Mouse (Mus musculus): ENCODE measurements around the gene Sec14l1. TPM values are rescaled to one million over a fixed set of nuclear protein-coding genes. Genes with fewer than 3 reads are reported as not detected.

Sec14l1 gene
- polyA plus RNA-seq, 1 experiment = 30.1 TPM

- 63% methylated on average over 5 of the region's 5 CpGs for WGBS
- no peaks in the 10 kb centered on the region for H3K36me3 ChIP-seq (ENCODE audit: control insufficient read depth, insufficient read depth, low read length)
- no peak for DNase-seq (ENCODE audit: low read depth in 1 of 2, low spot score in 2 of 2)
- no peak for TF ChIP-seq CTCF (IDR thresholded peaks at IDR 0.05; ENCODE audit: extremely low read depth, insufficient read depth, insufficient read length, insufficient replicate concordance)
- no peak for TF ChIP-seq POLR2A (IDR thresholded peaks at IDR 0.05; ENCODE audit: low read depth, low read length)
- H3K27ac ChIP-seq (ENCODE audit: insufficient read depth, low read length) = no peak overlapping the region
- H3K4me3 ChIP-seq (ENCODE audit: extremely low read depth, insufficient read depth, insufficient read length) = no peak overlapping the region
- H3K4me1 ChIP-seq (ENCODE audit: control insufficient read depth, insufficient read depth, insufficient read length) = peaks cover 4% of the 10 kb centered on the region; the same call in 1 of the 2 replicates
- no peaks in the 10 kb centered on the region for H3K27me3 ChIP-seq (ENCODE audit: control insufficient read depth, insufficient read depth, low read length)
Measured at GRCm38 (mm10) chr11:117093900-117094552, 20.9 kb upstream of the Sec14l1 start.

GRCm38 (mm10) chr11:117094646-117095045 lies 20.3 kb upstream of the Sec14l1 start:
- Histone ChIP-seq H3K4me1 (ENCODE audit: control insufficient read depth, insufficient read depth, insufficient read length) (peaks cover 4% of the 10 kb centered on the region; the same call in 1 of the 2 replicates), H3K4me3 (ENCODE audit: extremely low read depth, insufficient read depth, insufficient read length) (no peak overlapping the region), H3K27ac (ENCODE audit: insufficient read depth, low read length) (no peak overlapping the region), H3K27me3 (ENCODE audit: control insufficient read depth, insufficient read depth, low read length) (no peaks in the 10 kb centered on the region), H3K36me3 (ENCODE audit: control insufficient read depth, insufficient read depth, low read length) (no peaks in the 10 kb centered on the region)
- TF ChIP-seq CTCF (IDR thresholded peaks at IDR 0.05; ENCODE audit: extremely low read depth, insufficient read depth, insufficient read length, insufficient replicate concordance) (no peak), POLR2A (IDR thresholded peaks at IDR 0.05; ENCODE audit: low read depth, low read length) (no peak)
- 93% methylated on average over 9 of the region's 9 CpGs for WGBS
- no peak for DNase-seq (ENCODE audit: low read depth in 1 of 2, low spot score in 2 of 2)

DNA sequence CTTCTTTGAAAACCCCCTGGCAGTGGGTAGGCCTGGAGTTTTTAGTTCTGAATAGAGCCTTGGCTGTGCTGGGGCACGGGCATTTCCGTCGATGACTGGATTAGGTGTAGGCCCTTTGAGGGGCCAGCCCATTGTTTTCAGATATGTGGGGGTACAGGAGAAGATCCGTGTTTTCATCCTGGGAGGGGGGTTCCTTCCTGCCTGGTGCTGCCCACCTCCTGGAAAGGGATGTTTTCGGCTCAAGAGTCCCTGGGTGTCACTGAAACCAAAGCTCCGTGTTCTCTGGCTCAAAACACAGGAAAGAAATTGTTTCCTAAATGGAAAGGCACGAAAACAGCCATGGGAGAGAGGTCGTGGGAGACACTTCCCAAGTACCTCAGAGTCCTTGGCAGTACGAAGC lies 17.9 kb upstream of the Sec14l1 start:
- Histone ChIP-seq H3K4me3 (ENCODE audit: extremely low read depth, insufficient read depth, insufficient read length) (no peak overlapping the region), H3K27me3 (ENCODE audit: control insufficient read depth, insufficient read depth, low read length) (no peaks in the 10 kb centered on the region), H3K36me3 (ENCODE audit: control insufficient read depth, insufficient read depth, low read length) (no peaks in the 10 kb centered on the region), H3K4me1 (ENCODE audit: control insufficient read depth, insufficient read depth, insufficient read length) (peaks cover 4% of the 10 kb centered on the region; the same call in 1 of the 2 replicates), H3K27ac (ENCODE audit: insufficient read depth, low read length) (no peak overlapping the region; the same call in none of the 2 replicates)
- no peak for DNase-seq (ENCODE audit: low read depth in 1 of 2, low spot score in 2 of 2)
- WGBS = 81% methylated on average over 9 of the region's 9 CpGs
- TF ChIP-seq CTCF (IDR thresholded peaks at IDR 0.05; ENCODE audit: extremely low read depth, insufficient read depth, insufficient read length, insufficient replicate concordance) (no peak), POLR2A (IDR thresholded peaks at IDR 0.05; ENCODE audit: low read depth, low read length) (no peak)

- WGBS = 76% methylated on average over 5 of the region's 5 CpGs
- TF ChIP-seq CTCF (IDR thresholded peaks at IDR 0.05; ENCODE audit: extremely low read depth, insufficient read depth, insufficient read length, insufficient replicate concordance) = no peak
- TF ChIP-seq POLR2A (IDR thresholded peaks at IDR 0.05; ENCODE audit: low read depth, low read length) = no peak
- no peak for DNase-seq (ENCODE audit: low read depth in 1 of 2, low spot score in 2 of 2)
- Histone ChIP-seq H3K36me3 (ENCODE audit: control insufficient read depth, insufficient read depth, low read length) (no peaks in the 10 kb centered on the region), H3K4me1 (ENCODE audit: control insufficient read depth, insufficient read depth, insufficient read length) (no peaks in the 10 kb centered on the region; the same call in 1 of the 2 replicates), H3K27ac (ENCODE audit: insufficient read depth, low read length) (no peak overlapping the region), H3K27me3 (ENCODE audit: control insufficient read depth, insufficient read depth, low read length) (no peaks in the 10 kb centered on the region), H3K4me3 (ENCODE audit: extremely low read depth, insufficient read depth, insufficient read length) (no peak overlapping the region)
Measured at GRCm38 (mm10) chr11:117098155-117098554, 16.8 kb upstream of the Sec14l1 start.

DNA sequence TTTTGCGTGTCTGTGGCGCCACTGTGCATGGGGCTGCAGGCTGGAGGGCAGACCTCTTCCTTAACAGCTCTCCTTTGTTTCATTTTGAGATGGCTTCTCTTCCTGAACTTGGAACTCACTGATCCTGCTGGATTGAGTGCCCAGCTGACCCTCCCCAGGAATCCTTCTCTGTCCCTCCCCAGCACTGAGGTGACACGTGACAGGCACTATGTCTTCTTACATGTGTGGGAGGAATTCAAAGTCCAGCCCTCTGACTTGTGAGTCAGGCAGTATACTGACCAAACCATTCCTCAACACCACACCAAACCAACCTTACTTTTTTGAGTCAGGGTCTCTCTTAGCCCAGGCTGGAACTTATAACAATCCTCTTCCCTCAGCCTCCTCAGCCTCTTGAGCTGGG lies 16.2 kb upstream of the Sec14l1 start:
- no peaks in the 10 kb centered on the region; the same call in 1 of the 2 replicates for H3K4me1 ChIP-seq (ENCODE audit: control insufficient read depth, insufficient read depth, insufficient read length)
- DNase-seq (ENCODE audit: low read depth in 1 of 2, low spot score in 2 of 2) = no peak
- no peaks in the 10 kb centered on the region for H3K36me3 ChIP-seq (ENCODE audit: control insufficient read depth, insufficient read depth, low read length)
- TF ChIP-seq POLR2A (IDR thresholded peaks at IDR 0.05; ENCODE audit: low read depth, low read length) (no peak), CTCF (IDR thresholded peaks at IDR 0.05; ENCODE audit: extremely low read depth, insufficient read depth, insufficient read length, insufficient replicate concordance) (no peak)
- WGBS = 69% methylated on average over 3 of the region's 3 CpGs
- no peak overlapping the region for H3K27ac ChIP-seq (ENCODE audit: insufficient read depth, low read length)
- H3K27me3 ChIP-seq (ENCODE audit: control insufficient read depth, insufficient read depth, low read length) = no peaks in the 10 kb centered on the region
- H3K4me3 ChIP-seq (ENCODE audit: extremely low read depth, insufficient read depth, insufficient read length) = no peak overlapping the region

- no peaks in the 10 kb centered on the region for H3K27me3 ChIP-seq (ENCODE audit: control insufficient read depth, insufficient read depth, low read length)
- no peak for DNase-seq (ENCODE audit: low read depth in 1 of 2, low spot score in 2 of 2)
- H3K27ac ChIP-seq (ENCODE audit: insufficient read depth, low read length) = no peak overlapping the region
- H3K4me1 ChIP-seq (ENCODE audit: control insufficient read depth, insufficient read depth, insufficient read length) = no peaks in the 10 kb centered on the region; the same call in 1 of the 2 replicates
- H3K4me3 ChIP-seq (ENCODE audit: extremely low read depth, insufficient read depth, insufficient read length) = no peak overlapping the region
- no peaks in the 10 kb centered on the region for H3K36me3 ChIP-seq (ENCODE audit: control insufficient read depth, insufficient read depth, low read length)
- TF ChIP-seq CTCF (IDR thresholded peaks at IDR 0.05; ENCODE audit: extremely low read depth, insufficient read depth, insufficient read length, insufficient replicate concordance) = no peak
- TF ChIP-seq POLR2A (IDR thresholded peaks at IDR 0.05; ENCODE audit: low read depth, low read length) = no peak
- 83% methylated on average over 2 of the region's 2 CpGs for WGBS
Measured at GRCm38 (mm10) chr11:117099372-117099771, 15.6 kb upstream of the Sec14l1 start.

DNA sequence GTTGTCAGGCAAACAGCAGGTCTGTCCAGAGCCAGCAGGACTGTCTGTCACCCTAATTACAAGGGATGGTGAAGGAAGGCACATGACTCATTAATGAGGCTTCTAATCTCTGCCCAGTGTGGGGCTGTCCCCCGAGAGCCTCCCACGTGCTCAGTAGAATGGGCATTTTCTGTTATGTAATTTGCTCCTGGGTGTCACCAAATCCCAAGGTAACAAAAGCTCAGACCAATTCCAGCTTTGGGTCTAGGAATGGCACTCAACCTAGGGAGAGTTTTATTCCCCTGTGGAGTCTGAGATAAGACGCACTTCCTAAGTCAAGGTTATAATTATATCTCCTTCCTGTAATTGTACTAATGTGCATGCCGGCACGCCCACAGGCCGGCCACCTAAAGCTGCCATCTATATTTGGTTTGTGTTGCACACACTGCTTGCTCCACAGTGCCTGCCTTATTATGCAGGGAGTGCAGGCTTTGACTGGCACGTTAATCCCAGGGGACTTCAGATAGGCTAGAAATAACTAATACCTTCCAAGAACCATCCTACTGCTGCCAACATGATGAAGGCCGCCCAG lies 13.5 kb upstream of the Sec14l1 start:
- Histone ChIP-seq H3K27me3 (ENCODE audit: control insufficient read depth, insufficient read depth, low read length) (no peaks in the 10 kb centered on the region), H3K4me1 (ENCODE audit: control insufficient read depth, insufficient read depth, insufficient read length) (no peaks in the 10 kb centered on the region; the same call in 1 of the 2 replicates), H3K4me3 (ENCODE audit: extremely low read depth, insufficient read depth, insufficient read length) (no peak overlapping the region), H3K36me3 (ENCODE audit: control insufficient read depth, insufficient read depth, low read length) (no peaks in the 10 kb centered on the region), H3K27ac (ENCODE audit: insufficient read depth, low read length) (no peak overlapping the region)
- no peak for DNase-seq (ENCODE audit: low read depth in 1 of 2, low spot score in 2 of 2)
- TF ChIP-seq POLR2A (IDR thresholded peaks at IDR 0.05; ENCODE audit: low read depth, low read length) (no peak), CTCF (IDR thresholded peaks at IDR 0.05; ENCODE audit: extremely low read depth, insufficient read depth, insufficient read length, insufficient replicate concordance) (no peak)
- WGBS = 49% methylated on average over 8 of the region's 8 CpGs

All from spleen, adult 2 months (tissue).